Mouse (Mus musculus): ENCODE measurements at regions not wholly inside any gene's neighbourhood (a gene's known extent, or its start where the extent isn't known, plus 50 kb on each side); places are given as distances from the start of the nearest gene placed in this dataset.

- DNase-seq (ENCODE audit: low spot score in 2 of 2), result no peak
These were observed 448.2 kb downstream of the Tdrd3 start for GRCm38 (mm10) chr14:87864388-87865215.

DNA sequence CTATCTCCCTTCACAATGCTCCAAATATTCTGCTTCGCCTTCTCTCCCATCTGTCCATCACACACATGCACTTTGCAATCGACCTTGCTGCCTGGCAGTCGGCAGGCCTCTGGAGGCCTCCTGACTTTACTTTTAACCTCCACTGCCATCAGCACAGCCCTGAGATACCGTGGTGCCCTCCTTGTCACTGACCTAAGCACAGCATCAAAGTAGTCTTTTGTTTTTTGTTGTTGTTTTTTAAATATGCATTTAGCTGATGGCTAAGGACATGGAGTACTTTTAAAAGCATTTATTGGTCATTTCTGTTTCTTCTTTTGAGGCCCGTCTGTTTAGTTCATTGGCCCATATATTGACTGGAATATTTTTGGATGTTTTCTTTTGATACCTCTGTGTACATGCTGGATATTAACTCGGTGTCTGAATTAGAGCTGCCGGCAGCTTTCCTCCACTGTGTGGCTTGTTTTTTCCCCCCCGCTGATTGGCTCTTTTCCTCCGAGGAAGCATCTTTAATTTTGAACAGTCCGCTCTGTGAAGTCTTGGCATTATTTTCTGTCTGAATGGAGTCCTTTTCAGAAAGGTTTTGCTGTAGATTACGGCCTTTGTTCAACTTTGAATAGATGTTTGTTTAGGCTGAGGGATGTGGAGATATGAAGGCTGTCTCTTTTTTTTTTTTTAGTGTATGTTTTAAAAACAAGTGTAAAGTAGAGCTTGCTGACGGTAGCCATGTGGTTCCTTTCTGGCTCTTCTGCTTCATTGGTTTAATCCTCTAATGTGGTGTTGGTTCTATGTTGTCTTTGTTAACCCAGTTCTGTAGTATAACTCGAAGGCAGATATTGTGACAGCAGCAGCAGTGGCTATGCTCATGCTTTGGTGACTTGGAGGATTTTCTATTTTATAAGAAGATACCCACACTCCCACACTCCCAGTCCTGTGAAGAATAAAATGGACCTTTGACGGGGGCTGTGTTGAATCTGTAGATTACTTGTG, 449.1 kb downstream of the Tdrd3 start:
- DNase-seq (ENCODE audit: low spot score in 2 of 2), result no peak

DNA sequence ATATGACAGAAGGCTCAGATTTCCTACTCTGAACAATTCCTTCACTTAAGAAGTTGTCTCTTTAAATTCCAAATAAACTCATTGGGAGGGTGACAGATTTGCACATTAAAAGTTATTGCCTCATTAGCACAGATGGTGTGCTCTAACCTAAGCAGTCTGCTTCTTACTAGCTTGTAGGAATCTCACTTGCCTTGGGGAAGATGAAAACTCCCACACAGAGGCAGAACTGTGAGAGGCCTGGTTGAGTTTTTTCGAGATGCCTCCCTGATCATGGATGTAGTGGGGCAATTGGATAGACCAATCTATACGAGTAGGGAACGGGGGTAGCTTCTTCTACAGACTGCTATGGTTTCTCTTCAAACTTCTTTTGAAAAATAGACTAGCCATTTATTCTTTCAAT, 485.3 kb downstream of the Tdrd3 start:
- no peak for DNase-seq (ENCODE audit: low spot score in 2 of 2)

- DNase-seq (ENCODE audit: low spot score in 2 of 2), result peak in 1 of 2 experiments; percentile 37
These were observed 486.0 kb downstream of the Tdrd3 start for GRCm38 (mm10) chr14:87902416-87902815.

Data from urinary bladder, postnatal 36 days (tissue).